Mouse (Mus musculus) macrophage (primary cell): ENCODE results near the gene Apbb1. TPM values are rescaled to one million over a fixed set of nuclear protein-coding genes. Genes with fewer than 3 reads are reported as not detected.

Experiments used
- H3K27ac ChIP-seq: fragments of 350-480 bp; formaldehyde crosslinking; 2 replicates; pipeline ENCODE4 v1.9.0; 2021
- H3K36me3 ChIP-seq: fragments of 350-480 bp; formaldehyde crosslinking; 2 replicates; pipeline ENCODE4 v1.9.0; 2021; ENCODE audit errors: inconsistent target
- H3K4me3 ChIP-seq: fragments of 350-480 bp; formaldehyde crosslinking; 2 replicates; pipeline ENCODE4 v1.9.0; 2021; ENCODE audit errors: inconsistent target
- H3K79me2 ChIP-seq: fragments of 350-480 bp; formaldehyde crosslinking; 2 replicates; pipeline ENCODE4 v1.9.0; 2021; ENCODE audit errors: inconsistent target
- WGBS: methylation state at CpG from one replicate; pipeline ENCODE4 v1.1.7; 2026; ENCODE audit warnings: inconsistent platforms; ENCODE audit not compliant: missing documents; 5-methylcytosine and 5-hydroxymethylcytosine counted together
- polyA plus RNA-seq: library from polyadenylated mRNA; stranded (reverse); fragments of 250-400 nt; gene quantifications from 3 replicates; pipeline ENCODE4 v1.2.4, GENCODE M21; 2018; ENCODE audit warnings: inconsistent platforms

Apbb1 gene
- polyA plus RNA-seq, 1 experiment from 2014 or later: 0.04 TPM

GRCm38 (mm10) chr7:105519771-105520170 is 61.7 kb downstream of the Apbb1 start:
- WGBS: 94% methylated on average over 2 of the region's 2 CpGs

GRCm38 (mm10) chr7:105519336-105519735 is 62.1 kb downstream of the Apbb1 start:
- no peaks in the 10 kb centered on the region for H3K36me3 ChIP-seq
- H3K27ac ChIP-seq: no peak overlapping the region
- H3K79me2 ChIP-seq: no peaks in the 10 kb centered on the region
- 70% methylated on average over 11 of the region's 11 CpGs for WGBS
- no peak overlapping the region for H3K4me3 ChIP-seq

More at GRCm38 (mm10) chr7:105519771-105520170, 61.7 kb downstream of the Apbb1 start:
- H3K79me2 ChIP-seq: no peaks in the 10 kb centered on the region
- H3K27ac ChIP-seq: no peak overlapping the region
- no peak overlapping the region for H3K4me3 ChIP-seq
- H3K36me3 ChIP-seq: no peaks in the 10 kb centered on the region

GRCm38 (mm10) chr7:105516669-105517360 is 64.6 kb downstream of the Apbb1 start:
- Histone ChIP-seq H3K4me3 (no peak overlapping the region), H3K36me3 (no peaks in the 10 kb centered on the region), H3K27ac (no peak overlapping the region), H3K79me2 (no peaks in the 10 kb centered on the region)
- WGBS: 87% methylated on average over 9 of the region's 9 CpGs

DNA sequence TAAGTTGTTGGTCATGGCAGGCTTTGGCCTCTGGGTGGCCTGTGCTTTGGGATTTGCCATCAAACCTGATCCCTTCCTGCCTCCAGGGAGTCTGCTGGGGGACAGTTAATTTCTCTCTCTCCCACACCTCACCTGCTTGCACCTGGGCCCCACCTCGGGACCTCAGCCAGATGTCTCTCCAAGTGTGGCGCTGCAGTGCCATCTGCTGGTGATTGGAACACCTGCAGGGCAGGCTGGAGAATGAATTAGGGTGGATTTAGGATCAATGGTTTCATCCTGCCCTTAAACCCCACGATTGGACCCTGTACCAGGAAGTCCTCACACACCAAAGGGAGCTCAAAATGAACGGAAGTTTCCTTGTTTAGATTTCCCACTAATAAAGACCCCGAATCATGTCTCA is 66.3 kb downstream of the Apbb1 start:
- WGBS: 9% methylated on average over 5 of the region's 5 CpGs
- no peak overlapping the region for H3K27ac ChIP-seq
- no peaks in the 10 kb centered on the region for H3K79me2 ChIP-seq
- H3K4me3 ChIP-seq: no peak overlapping the region
- no peaks in the 10 kb centered on the region for H3K36me3 ChIP-seq

DNA sequence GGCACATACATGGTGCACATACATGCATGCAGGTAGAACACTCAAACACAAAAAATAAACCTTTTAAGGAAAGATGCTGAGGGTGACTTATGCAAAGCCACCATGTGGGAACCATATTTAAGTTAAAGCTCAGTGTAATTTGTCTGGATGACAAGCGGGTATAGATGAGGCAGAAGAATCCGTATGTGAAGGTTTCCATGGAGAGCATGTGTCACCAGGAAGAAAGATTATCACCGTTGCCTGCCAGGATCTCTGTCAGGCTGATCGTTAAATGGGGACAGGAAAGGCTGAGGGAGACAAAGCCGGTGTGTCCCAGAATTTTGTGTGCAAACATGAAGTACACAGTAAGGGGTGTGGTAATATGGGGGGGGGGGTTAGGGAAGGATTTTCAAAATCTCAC is 66.9 kb downstream of the Apbb1 start:
- H3K79me2 ChIP-seq: no peaks in the 10 kb centered on the region
- no peak overlapping the region for H3K27ac ChIP-seq
- WGBS: 65% methylated on average over 5 of the region's 5 CpGs

DNA sequence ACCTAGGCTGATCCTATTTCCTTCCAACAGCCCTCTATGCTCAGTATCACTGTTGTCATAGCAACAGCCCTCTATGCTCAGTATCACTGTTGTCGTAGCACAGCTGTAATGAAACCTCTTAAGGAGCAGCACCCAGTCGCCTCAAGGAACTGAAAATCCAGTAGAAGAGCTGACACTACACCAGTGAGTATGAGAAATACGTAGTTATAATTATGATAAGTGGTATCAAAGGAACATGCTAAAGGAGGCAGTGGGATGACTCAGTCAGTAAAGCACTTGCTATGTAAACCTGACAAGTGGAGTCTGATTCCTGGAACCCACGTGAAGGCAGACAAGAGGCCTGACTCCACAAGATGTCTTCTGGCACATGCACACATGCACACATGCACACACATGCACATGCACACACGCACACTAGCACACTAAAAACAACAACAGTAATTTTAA is 67.6 kb downstream of the Apbb1 start:
- Histone ChIP-seq H3K4me3 (no peak overlapping the region), H3K36me3 (no peaks in the 10 kb centered on the region), H3K27ac (no peak overlapping the region), H3K79me2 (no peaks in the 10 kb centered on the region)
- WGBS: 89% methylated on average over 5 of the region's 5 CpGs

More for the DNA sequence above, 66.9 kb downstream of the Apbb1 start:
- Histone ChIP-seq H3K36me3 (no peaks in the 10 kb centered on the region), H3K4me3 (no peak overlapping the region)

- 88% methylated on average over 5 of the region's 5 CpGs for WGBS
- Histone ChIP-seq H3K79me2 (no peaks in the 10 kb centered on the region), H3K36me3 (no peaks in the 10 kb centered on the region), H3K4me3 (no peak overlapping the region), H3K27ac (no peak overlapping the region)
These were observed 71.3 kb downstream of the Apbb1 start for GRCm38 (mm10) chr7:105510143-105510542.

Other genes starting within 250 kb of the Apbb1 start
- not detected in 3 replicates for gene Olfr690, start 247.5 kb downstream of the Apbb1 start, polyA plus RNA-seq
- not detected in 3 replicates for gene Olfr691, start 239.4 kb downstream of the Apbb1 start, polyA plus RNA-seq
- not detected in 3 replicates for gene Olfr692, start 213.4 kb downstream of the Apbb1 start, polyA plus RNA-seq
- gene Gm5901, start 206.6 kb downstream of the Apbb1 start, polyA plus RNA-seq: not detected in 3 replicates
- 6.6 to 12.5 TPM (median 9.3 TPM) in 3 replicates for gene Fam160a2, start 181.6 kb downstream of the Apbb1 start, polyA plus RNA-seq
- gene Cnga4, start 177.1 kb downstream of the Apbb1 start, polyA plus RNA-seq: not detected in 3 replicates
- not detected in 3 replicates for gene Cckbr, start 155.9 kb downstream of the Apbb1 start, polyA plus RNA-seq
- not detected in 3 replicates for gene Cavin3, start 99.4 kb downstream of the Apbb1 start, polyA plus RNA-seq
- 23.5 to 31.0 TPM (median 25.9 TPM) in 3 replicates for gene Smpd1, start 27.3 kb downstream of the Apbb1 start, polyA plus RNA-seq
- gene Hpx, start 18.5 kb upstream of the Apbb1 start, polyA plus RNA-seq: 0.24 TPM in 1 of 3 replicates, not detected in the others
- 15.2 to 30.8 TPM (median 17.8 TPM) in 3 replicates for gene Trim3, start 51.9 kb upstream of the Apbb1 start, polyA plus RNA-seq
- 36.5 to 124 TPM (median 98.7 TPM) in 3 replicates for gene Timm10b, start 58.4 kb upstream of the Apbb1 start, polyA plus RNA-seq
- 23.1 to 24.5 TPM (median 23.7 TPM) in 3 replicates for gene Arfip2, start 58.8 kb upstream of the Apbb1 start, polyA plus RNA-seq
- gene Gm45799, start 58.9 kb upstream of the Apbb1 start, polyA plus RNA-seq: 1.7 to 8.3 TPM (median 4.9 TPM) in 3 replicates
- gene Dnhd1, start 69.2 kb upstream of the Apbb1 start, polyA plus RNA-seq: 0.68 to 2.0 TPM (median 0.80 TPM) in 3 replicates
- 135 to 184 TPM (median 156 TPM) in 3 replicates for gene Ilk, start 154.9 kb upstream of the Apbb1 start, polyA plus RNA-seq
- 12.9 to 21.2 TPM (median 19.6 TPM) in 3 replicates for gene Rrp8, start 155.7 kb upstream of the Apbb1 start, polyA plus RNA-seq
- gene Taf10, start 162.7 kb upstream of the Apbb1 start, polyA plus RNA-seq: 97.6 to 148 TPM (median 122 TPM) in 3 replicates
- gene Tpp1, start 170.6 kb upstream of the Apbb1 start, polyA plus RNA-seq: 285 to 456 TPM (median 392 TPM) in 3 replicates
- gene Dchs1, start 206.0 kb upstream of the Apbb1 start, polyA plus RNA-seq: 0.27 to 1.4 TPM (median 0.47 TPM) in 3 replicates
- gene Mrpl17, start 229.4 kb upstream of the Apbb1 start, polyA plus RNA-seq: 39.9 to 175 TPM (median 79.2 TPM) in 3 replicates